Mouse (Mus musculus): Measurements from ENCODE around the gene Cdc27. TPM values are rescaled to one million over a fixed set of nuclear protein-coding genes. Genes with fewer than 3 reads are reported as not detected.
A peak's percentile ranks its signal among the peaks of the same experiment; 100 is the strongest.

Gene Cdc27
- polyA plus RNA-seq (2015; fragmentation: Nextera tagmentation; extraction: Ambion mirVana) = 49.1 and 49.3 TPM in 2 replicates

DNA sequence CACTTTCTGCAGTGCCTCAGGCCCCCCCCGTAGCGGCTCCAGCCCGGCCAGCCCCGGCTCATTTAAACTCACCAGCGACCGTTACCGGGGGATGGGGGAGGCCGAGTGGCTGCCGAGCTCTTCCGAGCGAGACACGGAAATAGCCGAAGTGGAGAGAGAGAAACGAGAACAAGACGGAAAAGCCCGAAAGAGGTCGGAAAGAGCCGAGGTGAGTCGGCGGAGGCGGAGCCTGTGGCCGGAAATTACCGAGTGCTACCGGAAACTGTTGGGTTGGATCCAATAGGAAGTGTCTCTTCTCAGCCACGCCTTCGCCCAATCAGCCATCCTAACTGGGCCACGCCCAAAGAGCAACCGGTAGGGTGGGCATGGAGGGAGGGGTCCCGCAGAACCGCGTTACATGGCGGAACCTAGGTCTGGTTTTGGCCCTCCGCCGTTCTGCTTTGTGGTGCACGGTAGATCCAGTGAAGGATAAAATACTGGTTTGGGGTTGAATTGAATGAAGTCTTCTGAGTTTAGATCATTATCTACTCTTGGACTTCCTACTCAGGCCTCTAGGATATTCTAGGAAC, at the start of gene Cdc27, which contains the start of gene Myl4:
Cdc27 (minus strand) TSS at position 215 of the 569 bp plus-strand sequence.
Myl4 (plus strand) TSS at position 258 of the 569 bp plus-strand sequence.
- WGBS = under 1% methylated on average over 35 of the region's 35 CpGs
- Histone ChIP-seq H3K9ac (peak within 1 kb of the TSS; percentile 99), H3K4me2 (replicated peaks) (peak within 1 kb of the TSS; percentile 81), H3K36me3 (peaks cover under 1% of the 10 kb centered on the region; the same call in 1 of the 2 replicates), H3K4me1 (peaks cover 19% of the 10 kb centered on the region), H3K27me3 (peaks cover 7% of the 10 kb centered on the region; the same call in 1 of the 2 replicates), H3K4me3 (peak within 1 kb of the TSS; percentile 86), H3K9me3 (no peaks in the 10 kb centered on the region), H3K27ac (peak within 1 kb of the TSS; percentile 92)
- peak; percentile 97 for ATAC-seq (ENCODE audit: low FRiP score, low read depth)

DNA sequence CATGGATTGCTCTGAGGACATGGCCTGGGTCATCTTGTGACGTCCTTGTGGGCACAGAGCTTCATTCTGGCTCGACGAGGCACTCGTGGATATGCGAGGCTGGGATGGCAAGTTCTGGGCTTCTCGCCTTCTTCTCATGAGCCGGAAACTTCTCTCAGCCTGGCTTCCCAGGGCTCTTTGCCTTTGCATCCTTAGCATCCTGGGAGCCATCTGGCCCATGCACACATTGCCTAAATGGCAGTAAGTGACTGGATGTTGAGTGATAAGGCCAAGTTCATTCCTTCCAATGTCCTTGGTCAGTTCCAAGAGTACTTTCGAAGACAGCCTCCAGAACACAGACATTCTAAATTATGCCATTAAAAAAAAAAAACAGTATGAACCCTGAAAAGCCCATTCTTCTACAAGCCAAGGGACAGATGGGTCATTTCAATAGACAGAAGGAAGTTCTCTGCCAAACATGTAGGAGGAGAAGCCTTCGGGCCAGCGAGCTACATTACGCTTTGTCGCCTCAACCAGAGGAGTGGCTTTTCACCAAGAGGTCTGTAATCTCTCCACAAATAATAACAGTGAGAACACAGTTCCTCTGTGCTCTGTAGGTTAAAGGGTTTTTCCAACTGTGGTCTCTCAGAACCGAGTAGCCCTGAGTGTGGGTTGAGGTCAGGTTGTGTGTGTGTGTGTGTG, 49.0 kb upstream of the Cdc27 start:
- no peaks in the 10 kb centered on the region for H3K9me3 ChIP-seq
- H3K9ac ChIP-seq = no peak overlapping the region
- no peak overlapping the region for H3K27ac ChIP-seq
- no peaks in the 10 kb centered on the region for H3K27me3 ChIP-seq
- H3K4me1 ChIP-seq = no peaks in the 10 kb centered on the region
- no peak overlapping the region for H3K4me3 ChIP-seq
- 85% methylated on average over 13 of the region's 13 CpGs for WGBS
- H3K36me3 ChIP-seq = no peaks in the 10 kb centered on the region
- ATAC-seq (ENCODE audit: low FRiP score, low read depth) = no peak
- no peak overlapping the region for H3K4me2 ChIP-seq (replicated peaks)

DNA sequence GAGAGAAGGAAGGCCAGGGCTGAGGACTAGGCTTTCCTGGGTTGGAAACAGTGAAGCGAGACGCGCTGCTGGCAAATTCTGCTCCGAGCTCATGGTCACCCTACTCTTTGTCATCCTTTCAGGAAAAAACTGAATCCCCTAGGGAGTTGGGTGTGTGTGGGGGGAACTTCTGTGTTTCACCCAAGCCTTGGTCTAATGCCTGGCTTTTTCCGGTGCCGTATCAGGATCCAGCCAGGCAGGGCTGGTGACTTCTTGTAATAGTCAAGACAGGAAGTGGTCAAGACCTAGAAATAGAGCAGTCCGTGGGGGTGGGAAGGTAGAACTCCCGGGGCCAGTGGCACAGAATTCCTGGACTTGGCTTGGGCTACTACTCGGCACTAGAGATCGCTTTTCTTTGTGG, 45.9 kb upstream of the Cdc27 start:
- WGBS = 86% methylated on average over 10 of the region's 10 CpGs
- no peaks in the 10 kb centered on the region for H3K4me1 ChIP-seq
- no peaks in the 10 kb centered on the region for H3K9me3 ChIP-seq
- no peak overlapping the region for H3K9ac ChIP-seq
- H3K36me3 ChIP-seq = no peaks in the 10 kb centered on the region
- no peaks in the 10 kb centered on the region for H3K27me3 ChIP-seq
- H3K4me2 ChIP-seq (replicated peaks) = no peak overlapping the region
- H3K4me3 ChIP-seq = no peak overlapping the region
- no peak for ATAC-seq (ENCODE audit: low FRiP score, low read depth)
- no peak overlapping the region for H3K27ac ChIP-seq

DNA sequence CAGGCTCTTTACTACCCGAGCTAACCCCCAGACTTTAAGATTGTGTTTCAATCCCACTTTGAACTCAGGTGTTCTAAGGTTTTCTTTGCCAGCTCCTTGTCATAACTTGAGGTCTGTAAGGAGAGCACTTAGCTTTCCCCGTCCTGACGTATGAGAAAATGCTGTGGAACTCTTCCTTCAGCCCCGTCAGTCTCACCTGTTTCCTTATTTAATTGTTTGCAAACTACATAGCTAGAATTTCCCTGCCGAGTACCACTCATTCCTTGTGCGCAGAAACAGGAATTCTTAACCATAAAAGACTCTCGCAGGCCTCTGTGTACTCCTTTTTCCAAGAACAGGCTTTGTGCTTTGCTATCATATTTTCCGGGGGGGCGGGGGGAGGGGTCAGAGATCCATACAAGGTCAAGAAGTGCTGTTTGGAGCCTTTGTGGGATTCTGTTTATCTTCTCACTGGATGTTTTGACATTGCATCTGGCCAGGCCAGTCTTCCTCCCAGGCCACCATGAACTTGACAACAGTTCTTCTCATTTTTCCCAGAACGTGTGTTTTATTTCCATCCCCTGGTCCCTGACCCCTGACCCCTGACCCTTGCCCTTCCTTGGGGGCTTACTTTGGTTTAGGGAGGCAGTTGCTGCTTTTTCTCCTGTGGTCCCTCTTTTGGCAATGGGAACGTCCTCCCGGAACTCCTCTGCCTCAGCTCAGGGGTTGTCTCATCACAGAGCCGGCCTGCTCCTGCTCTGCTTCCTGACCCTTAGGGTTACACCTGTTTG, 41.8 kb upstream of the Cdc27 start:
- peaks cover 4% of the 10 kb centered on the region; the same call in 1 of the 2 replicates for H3K9me3 ChIP-seq
- WGBS = 71% methylated on average over 13 of the region's 13 CpGs
- no peak overlapping the region for H3K4me3 ChIP-seq
- H3K4me2 ChIP-seq (replicated peaks) = no peak overlapping the region
- no peaks in the 10 kb centered on the region for H3K36me3 ChIP-seq
- H3K9ac ChIP-seq = no peak overlapping the region
- no peak for ATAC-seq (ENCODE audit: low FRiP score, low read depth)
- no peak overlapping the region for H3K27ac ChIP-seq
- H3K27me3 ChIP-seq = no peaks in the 10 kb centered on the region
- H3K4me1 ChIP-seq = no peaks in the 10 kb centered on the region

DNA sequence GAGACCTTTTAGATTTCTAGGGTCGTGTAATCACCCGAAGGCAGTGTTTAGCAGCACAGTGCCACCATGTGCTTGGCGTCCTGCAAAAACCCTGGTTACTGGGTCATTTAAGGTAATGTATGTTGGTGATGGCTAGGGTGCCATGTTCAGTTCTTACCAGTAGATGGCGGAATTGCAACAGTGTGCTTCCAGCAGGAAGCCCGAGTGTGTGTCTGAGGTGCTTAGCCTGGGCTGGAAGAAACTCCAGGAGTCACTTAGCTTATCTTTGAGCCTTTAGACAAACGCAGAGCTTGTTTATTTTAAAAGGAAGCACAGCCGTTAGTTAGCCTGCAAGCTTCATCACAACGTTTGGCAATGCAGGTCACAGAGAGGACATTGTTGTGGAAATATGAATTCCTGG, 39.7 kb upstream of the Cdc27 start:
- 2% methylated on average over 8 of the region's 8 CpGs for WGBS
- peak; percentile 76 for ATAC-seq (ENCODE audit: low FRiP score, low read depth)

DNA sequence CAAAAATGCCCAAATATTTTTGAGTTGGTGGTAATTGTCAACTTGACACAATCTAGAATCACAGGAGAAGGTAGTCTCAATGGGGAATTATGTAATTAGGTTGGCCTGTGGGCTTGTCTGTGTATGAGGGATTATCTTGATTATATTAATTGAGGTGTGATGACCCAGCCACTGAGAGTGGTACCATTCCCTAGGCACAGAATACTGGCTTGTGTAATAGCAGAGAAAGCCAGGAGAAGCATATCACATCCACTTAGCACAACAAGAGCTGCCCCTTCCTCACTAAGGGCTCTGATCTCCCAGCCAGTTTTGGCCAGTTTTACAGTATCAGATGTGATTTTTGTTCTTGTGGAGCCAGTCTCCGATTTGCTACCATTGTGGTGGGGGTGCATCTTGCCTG, 39.1 kb upstream of the Cdc27 start:
- Histone ChIP-seq H3K27me3 (no peaks in the 10 kb centered on the region), H3K4me3 (no peak overlapping the region), H3K9ac (no peak overlapping the region), H3K36me3 (no peaks in the 10 kb centered on the region), H3K27ac (no peak overlapping the region), H3K9me3 (peaks cover 4% of the 10 kb centered on the region; the same call in 1 of the 2 replicates), H3K4me2 (replicated peaks) (no peak overlapping the region), H3K4me1 (no peaks in the 10 kb centered on the region)
- 82% methylated on average over 1 of the region's 1 CpGs for WGBS
- ATAC-seq (ENCODE audit: low FRiP score, low read depth) = no peak; the same call in 1 of the 2 replicates

More for the DNA sequence above, 39.7 kb upstream of the Cdc27 start:
- Histone ChIP-seq H3K4me1 (no peaks in the 10 kb centered on the region), H3K9ac (no peak overlapping the region), H3K9me3 (peaks cover 4% of the 10 kb centered on the region; the same call in 1 of the 2 replicates), H3K4me3 (no peak overlapping the region), H3K36me3 (no peaks in the 10 kb centered on the region), H3K4me2 (replicated peaks) (no peak overlapping the region), H3K27ac (no peak overlapping the region), H3K27me3 (no peaks in the 10 kb centered on the region)

DNA sequence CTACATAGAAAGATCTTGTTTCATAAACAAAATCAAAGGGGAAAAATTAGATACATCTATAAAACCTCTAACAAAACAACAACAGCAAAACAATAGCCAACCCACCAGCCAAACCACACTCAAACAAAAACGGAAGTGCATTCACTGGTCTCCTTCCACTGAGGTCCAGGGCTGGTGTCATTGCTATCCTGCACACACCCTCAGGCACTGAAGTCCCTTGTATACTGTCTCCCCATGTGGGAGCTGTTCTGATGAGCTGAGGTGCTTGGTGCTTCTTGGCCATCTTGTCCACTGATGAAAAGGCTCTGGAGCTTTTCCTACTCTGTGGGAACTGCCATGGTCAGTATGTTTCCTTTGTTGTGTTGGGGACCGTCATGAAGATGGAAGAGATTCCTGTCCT, 38.1 kb upstream of the Cdc27 start:
- H3K9me3 ChIP-seq = peaks cover 4% of the 10 kb centered on the region; the same call in 1 of the 2 replicates
- H3K27me3 ChIP-seq = no peaks in the 10 kb centered on the region
- H3K4me2 ChIP-seq (replicated peaks) = no peak overlapping the region
- H3K36me3 ChIP-seq = no peaks in the 10 kb centered on the region
- no peak for ATAC-seq (ENCODE audit: low FRiP score, low read depth)
- no peak overlapping the region for H3K9ac ChIP-seq
- WGBS = 80% methylated on average over 2 of the region's 2 CpGs
- H3K4me1 ChIP-seq = no peaks in the 10 kb centered on the region
- no peak overlapping the region for H3K27ac ChIP-seq
- no peak overlapping the region for H3K4me3 ChIP-seq

DNA sequence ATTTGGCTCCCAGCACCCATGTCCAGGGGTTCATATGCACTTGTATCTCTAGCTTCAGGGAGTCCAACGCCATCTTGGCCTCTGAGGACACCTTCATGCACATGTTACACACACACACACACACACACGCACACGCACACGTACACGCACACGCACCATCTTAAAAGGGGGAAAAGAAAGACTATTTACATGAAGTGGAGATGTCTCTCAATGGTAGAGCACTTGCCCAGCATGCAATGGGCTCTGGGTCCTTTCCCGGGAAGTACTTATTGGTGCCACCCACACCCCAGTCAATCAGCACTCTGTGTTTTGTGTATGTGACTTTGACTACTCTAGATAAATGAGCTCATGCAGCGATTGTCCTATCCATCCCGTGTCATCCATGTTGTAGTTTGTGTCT, 37.5 kb upstream of the Cdc27 start:
- 89% methylated on average over 9 of the region's 9 CpGs for WGBS
- H3K4me1 ChIP-seq = no peaks in the 10 kb centered on the region
- no peak for ATAC-seq (ENCODE audit: low FRiP score, low read depth)
- no peak overlapping the region for H3K4me2 ChIP-seq (replicated peaks)
- no peak overlapping the region for H3K9ac ChIP-seq
- no peak overlapping the region for H3K27ac ChIP-seq
- H3K9me3 ChIP-seq = peaks cover 4% of the 10 kb centered on the region; the same call in 1 of the 2 replicates
- no peaks in the 10 kb centered on the region for H3K36me3 ChIP-seq
- H3K27me3 ChIP-seq = no peaks in the 10 kb centered on the region
- no peak overlapping the region for H3K4me3 ChIP-seq

DNA sequence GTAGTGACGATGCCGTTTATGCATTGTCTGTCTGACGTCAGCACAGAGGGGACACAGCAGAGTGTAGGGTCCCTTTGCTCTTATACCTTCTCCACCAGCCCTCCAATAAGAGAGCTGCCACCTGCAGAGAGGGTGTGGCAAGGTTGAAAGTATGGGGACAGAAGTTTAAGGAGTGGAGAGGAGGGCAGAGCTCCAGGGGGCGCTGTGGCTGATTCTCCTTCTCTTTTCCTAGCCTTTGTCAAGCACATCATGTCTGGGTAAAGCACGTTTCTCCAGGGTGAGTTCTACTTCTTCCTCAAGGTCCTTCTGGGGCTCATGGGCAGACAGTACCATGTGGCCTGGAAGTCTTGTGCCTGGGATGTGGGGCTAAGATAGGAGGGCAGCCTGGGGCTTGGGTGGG, 35.1 kb upstream of the Cdc27 start:
- no peak overlapping the region for H3K27ac ChIP-seq
- H3K9me3 ChIP-seq = peaks cover 4% of the 10 kb centered on the region; the same call in 1 of the 2 replicates
- WGBS = 77% methylated on average over 5 of the region's 5 CpGs
- H3K4me2 ChIP-seq (replicated peaks) = no peak overlapping the region
- no peak overlapping the region for H3K9ac ChIP-seq
- no peaks in the 10 kb centered on the region for H3K27me3 ChIP-seq
- peaks cover 10% of the 10 kb centered on the region for H3K4me1 ChIP-seq
- H3K4me3 ChIP-seq = no peak overlapping the region
- no peak for ATAC-seq (ENCODE audit: low FRiP score, low read depth)
- H3K36me3 ChIP-seq = no peaks in the 10 kb centered on the region

DNA sequence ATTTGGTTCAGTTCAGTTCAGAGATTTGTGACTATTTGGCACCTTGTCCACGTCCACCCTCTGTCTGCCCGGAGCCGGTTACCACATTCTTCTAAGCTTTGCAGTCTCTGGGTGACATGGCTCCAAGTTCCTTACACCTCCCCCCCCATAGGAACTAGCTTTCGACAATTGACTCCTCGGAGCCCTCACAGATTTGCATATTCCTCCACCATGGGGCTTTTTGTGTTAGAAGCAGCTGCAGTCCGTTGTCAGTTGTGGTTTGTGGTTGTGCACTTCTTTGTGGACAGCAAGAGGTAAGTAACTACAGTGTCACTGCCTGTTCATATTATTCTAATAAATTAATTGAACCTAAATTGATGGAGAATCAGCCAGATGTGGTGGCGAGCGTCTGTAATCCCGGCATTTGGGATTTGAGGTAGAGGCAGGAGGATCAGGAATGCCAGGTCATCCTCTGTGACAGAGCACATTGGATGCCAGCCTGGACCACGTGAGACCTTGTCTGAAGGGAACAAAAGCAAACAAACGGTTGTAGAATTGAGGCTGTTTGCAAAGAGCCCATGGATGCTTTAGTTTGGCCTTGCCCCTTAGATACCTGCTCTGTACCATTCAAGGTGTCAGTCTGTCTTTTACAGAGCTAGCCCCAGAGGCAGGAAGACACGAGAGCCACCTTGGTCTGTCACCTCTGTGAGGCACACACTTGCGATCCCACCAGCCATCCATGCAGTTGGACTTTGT, 32.4 kb upstream of the Cdc27 start:
- WGBS = 66% methylated on average over 13 of the region's 13 CpGs
- no peak for ATAC-seq (ENCODE audit: low FRiP score, low read depth)

DNA sequence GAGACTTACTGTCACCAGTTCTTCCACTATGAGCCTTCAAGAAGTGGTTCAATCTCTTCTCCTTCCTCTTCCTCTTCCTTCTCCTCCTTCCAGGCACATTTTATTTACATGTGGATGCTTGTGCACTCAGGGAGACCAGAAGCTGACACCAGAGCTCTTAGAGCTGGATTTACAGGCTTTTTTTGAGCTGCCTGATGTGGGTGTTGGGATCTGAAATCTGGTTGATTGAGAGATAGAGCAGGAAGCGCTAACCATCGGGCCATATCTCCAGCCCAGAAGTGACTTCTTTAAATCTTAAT, 31.8 kb upstream of the Cdc27 start:
- Histone ChIP-seq H3K4me3 (no peak overlapping the region), H3K9ac (no peak overlapping the region), H3K4me2 (replicated peaks) (no peak overlapping the region), H3K36me3 (no peaks in the 10 kb centered on the region), H3K4me1 (peaks cover 10% of the 10 kb centered on the region), H3K27ac (no peak overlapping the region), H3K9me3 (no peaks in the 10 kb centered on the region), H3K27me3 (peaks cover 2% of the 10 kb centered on the region; the same call in 1 of the 2 replicates)
- 79% methylated on average over 2 of the region's 2 CpGs for WGBS
- ATAC-seq (ENCODE audit: low FRiP score, low read depth) = no peak

More for the DNA sequence above, 32.4 kb upstream of the Cdc27 start:
- Histone ChIP-seq H3K9ac (no peak overlapping the region), H3K4me3 (no peak overlapping the region), H3K27me3 (no peaks in the 10 kb centered on the region), H3K36me3 (no peaks in the 10 kb centered on the region), H3K4me1 (peaks cover 10% of the 10 kb centered on the region), H3K4me2 (replicated peaks) (no peak overlapping the region), H3K27ac (no peak overlapping the region), H3K9me3 (no peaks in the 10 kb centered on the region; the same call in 1 of the 2 replicates)
